Mouse (Mus musculus) small intestine, adult 2 months (tissue): ENCODE measurements around the gene Gpr35. TPM values are rescaled to one million over a fixed set of nuclear protein-coding genes. Genes with fewer than 3 reads are reported as not detected.

Experiments
- H3K27ac ChIP-seq: fragments of 200-500 bp; 2 replicates; pipeline ENCODE4 v1.5.1; 2012; ENCODE audit warnings: low read depth, low read length, control low read depth, inconsistent platforms; ENCODE audit not compliant: insufficient read depth
- H3K27me3 ChIP-seq: fragments of 200-500 bp; 2 replicates; pipeline ENCODE4 v1.6.1; 2012; ENCODE audit warnings: mild to moderate bottlenecking, moderate library complexity, low read length, inconsistent platforms; ENCODE audit not compliant: control insufficient read depth, insufficient read depth
- H3K36me3 ChIP-seq: fragments of 200-500 bp; 2 replicates; pipeline ENCODE4 v1.6.1; 2012; ENCODE audit warnings: mild to moderate bottlenecking, low read length, control low read depth, inconsistent platforms; ENCODE audit not compliant: control insufficient read depth, insufficient read depth
- H3K4me1 ChIP-seq: fragments of 200-500 bp; 2 replicates; pipeline ENCODE4 v1.6.1; 2012; ENCODE audit warnings: low read length, inconsistent platforms, mixed read lengths; ENCODE audit not compliant: control insufficient read depth, insufficient read depth, insufficient read length
- H3K4me3 ChIP-seq: fragments of 200-500 bp; 2 replicates; pipeline ENCODE4 v1.5.1; 2012; ENCODE audit warnings: low read depth, mild to moderate bottlenecking, control low read depth, inconsistent platforms, low read length, moderate library complexity
- CTCF ChIP-seq: fragments of 200-500 bp; IDR thresholded peaks from 2 replicates; pipeline ENCODE4 v1.5.1; 2012; ENCODE audit warnings: low read depth, mild to moderate bottlenecking, control low read depth, inconsistent platforms, low read length, moderate library complexity, mixed read lengths; ENCODE audit not compliant: insufficient replicate concordance, insufficient read length; ENCODE audit errors: extremely low read depth
- POLR2A ChIP-seq: fragments of 200-500 bp; IDR thresholded peaks from 2 replicates; pipeline ENCODE4 v1.6.1; 2012; ENCODE audit warnings: low read depth, mild to moderate bottlenecking, control low read depth, inconsistent platforms, low read length, moderate library complexity
- WGBS: fragments of 180-500 bp; shearing (Covaris S2); methylation state at CpG from one replicate; pipeline ENCODE4 v1.1.7; 2018; 5-methylcytosine and 5-hydroxymethylcytosine counted together
- polyA plus RNA-seq: library from polyadenylated mRNA; depleted of rRNA; stranded (reverse); fragments of >200 nt; gene quantifications from 2 replicates; pipeline ENCODE4 v1.2.3, GENCODE M21; 2012; rRNA removed

Gene Gpr35
- 16.4 and 25.9 TPM in 2 replicates for polyA plus RNA-seq

GRCm38 (mm10) chr1:92950607-92951006 is at the start of gene Gpr35:
TSS of gene Gpr35 (plus strand) at chr1:92950865.
- 26% methylated on average over 5 of the region's 5 CpGs for WGBS
- H3K27me3 ChIP-seq, result no peaks in the 10 kb centered on the region
- peak within 1 kb of the TSS; percentile 68 for H3K4me3 ChIP-seq
- peaks cover 14% of the 10 kb centered on the region; the same call in 1 of the 2 replicates for H3K4me1 ChIP-seq
- H3K27ac ChIP-seq, result peak within 1 kb of the TSS; percentile 78
- H3K36me3 ChIP-seq, result peaks cover 12% of the 10 kb centered on the region; the same call in 1 of the 2 replicates
- no peak for TF ChIP-seq CTCF
- peak; percentile 39; the same call in 1 of the 2 replicates for TF ChIP-seq POLR2A

- H3K27me3 ChIP-seq, result no peaks in the 10 kb centered on the region
- H3K4me3 ChIP-seq, result 0 out of 2 replicates have a peak within 1 kb of the TSS, but pooled peaks have one; percentile 8
- H3K36me3 ChIP-seq, result no peaks in the 10 kb centered on the region
- TF ChIP-seq CTCF (no peak), POLR2A (no peak)
- no peak within 1 kb of the TSS for H3K27ac ChIP-seq
- WGBS, result 3% methylated on average over 15 of the region's 15 CpGs
- H3K4me1 ChIP-seq, result peaks cover 12% of the 10 kb centered on the region
Observed at GRCm38 (mm10) chr1:92902786-92903185, 47.9 kb upstream of the Gpr35 start, which contains the start of gene Ankmy1. TSS of gene Ankmy1 (minus strand) at chr1:92902906.

- H3K4me1 ChIP-seq, result peaks cover 15% of the 10 kb centered on the region
- H3K27ac ChIP-seq, result no peak overlapping the region
- 78% methylated on average over 4 of the region's 4 CpGs for WGBS
- no peaks in the 10 kb centered on the region for H3K36me3 ChIP-seq
- no peaks in the 10 kb centered on the region for H3K27me3 ChIP-seq
- no peak overlapping the region for H3K4me3 ChIP-seq
- TF ChIP-seq CTCF, result no peak
- no peak for TF ChIP-seq POLR2A
Observed at GRCm38 (mm10) chr1:92903627-92904026, 47.0 kb upstream of the Gpr35 start.

DNA sequence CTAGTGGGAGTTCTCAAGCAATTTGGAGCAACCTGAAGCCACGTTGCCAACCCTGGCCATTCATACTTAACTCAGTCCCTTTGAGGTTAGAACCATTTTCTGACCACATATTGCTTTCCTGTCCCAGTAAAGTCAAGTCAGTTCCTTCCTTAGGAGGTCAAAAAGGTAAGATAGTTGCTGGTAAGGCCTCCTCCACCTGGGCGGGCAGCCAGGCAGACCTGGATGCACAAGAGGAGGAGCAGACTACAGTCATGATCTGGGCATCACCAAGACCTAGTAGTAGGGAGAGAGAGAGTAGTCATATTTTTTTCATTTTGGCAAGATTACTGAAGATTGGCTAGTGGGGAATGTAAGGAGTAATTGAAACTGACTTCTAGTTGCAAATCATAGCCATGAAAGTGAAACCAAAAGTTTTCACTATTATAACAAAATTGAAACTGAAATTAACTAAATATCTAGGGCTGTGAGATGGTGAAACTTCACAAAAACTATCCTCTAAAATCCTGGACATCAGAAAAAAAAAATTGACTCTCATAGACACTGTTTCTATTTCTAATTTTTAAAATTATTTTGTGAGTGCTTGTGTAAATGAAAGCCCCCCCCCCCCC is 44.9 kb upstream of the Gpr35 start:
- Histone ChIP-seq H3K4me3 (no peak overlapping the region), H3K4me1 (peaks cover 24% of the 10 kb centered on the region), H3K27ac (peak overlapping the region; percentile 51; the same call in 1 of the 2 replicates), H3K27me3 (no peaks in the 10 kb centered on the region), H3K36me3 (no peaks in the 10 kb centered on the region)
- 92% methylated on average over 2 of the region's 2 CpGs for WGBS
- TF ChIP-seq POLR2A (no peak), CTCF (no peak)

- Histone ChIP-seq H3K27ac (peak within 1 kb of the TSS; percentile 89), H3K4me1 (peaks cover 27% of the 10 kb centered on the region), H3K27me3 (no peaks in the 10 kb centered on the region), H3K36me3 (no peaks in the 10 kb centered on the region), H3K4me3 (peak within 1 kb of the TSS; percentile 86)
- under 1% methylated on average over 81 of the region's 81 CpGs for WGBS
- TF ChIP-seq CTCF (peak; percentile 44; the same call in 1 of the 2 replicates), POLR2A (peak; percentile 53)
Observed at GRCm38 (mm10) chr1:92906779-92907631, 43.7 kb upstream of the Gpr35 start, which contains the start of gene Dusp28. TSS of gene Dusp28 (plus strand) at chr1:92906981.

GRCm38 (mm10) chr1:92907632-92908360 is 42.9 kb upstream of the Gpr35 start:
- WGBS, result 33% methylated on average over 20 of the region's 20 CpGs
- no peaks in the 10 kb centered on the region for H3K27me3 ChIP-seq
- peak overlapping the region; percentile 86 for H3K4me3 ChIP-seq

More at GRCm38 (mm10) chr1:92907632-92908360, 42.9 kb upstream of the Gpr35 start:
- H3K4me1 ChIP-seq, result peaks cover 29% of the 10 kb centered on the region
- H3K36me3 ChIP-seq, result no peaks in the 10 kb centered on the region
- H3K27ac ChIP-seq, result peak overlapping the region; percentile 48
- TF ChIP-seq CTCF (no peak), POLR2A (no peak)
